Mouse (Mus musculus) liver, postnatal 0 days (tissue): ENCODE results near the gene Zfp318. TPM values are rescaled to one million over a fixed set of nuclear protein-coding genes. Genes with fewer than 3 reads are reported as not detected.

Experiments
- ATAC-seq: fragments of 200-750 bp; cut with Nextera tagmentation; 2 replicates; pipeline ENCODE4 v1.8.0; 2017; ENCODE audit warnings: mild to moderate bottlenecking, moderate library complexity
- DNase-seq: peaks from one replicate; pipeline ENCODE4 v3.0.0-alpha.2; 2016
- H3K27ac ChIP-seq: fragments of 300-500 bp; sonication (generic); 2 replicates; pipeline ENCODE4 v1.5.1; 2014; ENCODE audit warnings: antibody characterized with exemption, moderate library complexity, mild to moderate bottlenecking, low read depth
- H3K27me3 ChIP-seq: fragments of 300-500 bp; sonication (generic); 2 replicates; pipeline ENCODE4 v1.6.1; 2014; ENCODE audit warnings: low read length, control low read depth, mixed read lengths; ENCODE audit not compliant: insufficient read depth
- H3K36me3 ChIP-seq: fragments of 300-500 bp; sonication (generic); replicated peaks from 2 replicates; pipeline ENCODE4 v1.6.1; 2014; ENCODE audit warnings: mild to moderate bottlenecking, control low read depth, low read length, moderate library complexity, mixed read lengths; ENCODE audit not compliant: insufficient read depth
- H3K4me1 ChIP-seq: fragments of 300-500 bp; sonication (generic); 2 replicates; pipeline ENCODE4 v1.6.1; 2014; ENCODE audit warnings: antibody characterized with exemption, mild to moderate bottlenecking, control low read depth; ENCODE audit not compliant: insufficient read depth
- H3K4me2 ChIP-seq: fragments of 300-500 bp; sonication (generic); 2 replicates; pipeline ENCODE4 v1.6.1; 2014; ENCODE audit warnings: low read depth, mild to moderate bottlenecking, low read length, moderate library complexity, mixed read lengths
- H3K4me3 ChIP-seq: fragments of 300-500 bp; sonication (generic); 2 replicates; pipeline ENCODE4 v1.5.1; 2014; ENCODE audit warnings: low read depth, low read length
- H3K9ac ChIP-seq: fragments of 300-500 bp; sonication (generic); replicated peaks from 2 replicates; pipeline ENCODE4 v1.6.1; 2014; ENCODE audit warnings: mild to moderate bottlenecking, moderate library complexity
- H3K9me3 ChIP-seq: fragments of 300-500 bp; sonication (generic); 2 replicates; pipeline ENCODE4 v1.6.1; 2016; ENCODE audit warnings: mild to moderate bottlenecking, control low read depth, low read length, mixed read lengths
- CTCF ChIP-seq: sonication (generic); IDR thresholded peaks from 2 replicates; pipeline ENCODE4 v1.5.1; 2016; ENCODE audit warnings: antibody characterized with exemption, low read depth
- EP300 ChIP-seq: IDR thresholded peaks from 2 replicates; pipeline ENCODE4 v1.6.1; 2016; ENCODE audit warnings: antibody characterized with exemption, low read depth, mild to moderate bottlenecking
- WGBS: fragments of 180-500 bp; shearing (Covaris S2); extraction: QIAGEN DNeasy Blood & Tissue Kit; methylation state at CpG from one replicate; pipeline ENCODE4 v1.1.7; 2014; ENCODE audit not compliant: insufficient replicate concordance; 5-methylcytosine and 5-hydroxymethylcytosine counted together
- polyA plus RNA-seq: library from polyadenylated mRNA; unstranded; fragments of >200 nt; fragmentation: Nextera tagmentation; extraction: Ambion mirVana; gene quantifications from 2 replicates; pipeline ENCODE4 v1.2.1, GENCODE M21; 2015

Gene Zfp318
- polyA plus RNA-seq, 1 experiment from 2014 or later, result 2.2 TPM

- H3K27me3 ChIP-seq, result peaks cover 4% of the 10 kb centered on the region; the same call in 1 of the 2 replicates
- H3K9ac ChIP-seq, result peak overlapping the region; percentile 83
- H3K4me3 ChIP-seq, result peak overlapping the region; percentile 75
- peak; percentile 45 for DNase-seq
- H3K9me3 ChIP-seq, result no peaks in the 10 kb centered on the region
- 0 out of 2 replicates have a peak, but pooled peaks cover 2% of the 10 kb centered on the region for H3K36me3 ChIP-seq
- peak overlapping the region; percentile 86 for H3K27ac ChIP-seq
- peak; percentile 15; the same call in 1 of the 2 replicates for ATAC-seq
- no peak for TF ChIP-seq CTCF
- TF ChIP-seq EP300, result no peak
- H3K4me1 ChIP-seq, result peaks cover 16% of the 10 kb centered on the region
- peak overlapping the region; percentile 97 for H3K4me2 ChIP-seq
- WGBS, result under 1% methylated on average over 62 of the region's 70 CpGs
These were observed 700 bp downstream of the Zfp318 start for GRCm38 (mm10) chr17:46384061-46384801.

GRCm38 (mm10) chr17:46388200-46388599, 4.7 kb downstream of the Zfp318 start:
- WGBS, result 35% methylated on average over 3 of the region's 3 CpGs
- H3K4me2 ChIP-seq, result no peak overlapping the region
- no peak for TF ChIP-seq CTCF
- no peak for TF ChIP-seq EP300

DNA sequence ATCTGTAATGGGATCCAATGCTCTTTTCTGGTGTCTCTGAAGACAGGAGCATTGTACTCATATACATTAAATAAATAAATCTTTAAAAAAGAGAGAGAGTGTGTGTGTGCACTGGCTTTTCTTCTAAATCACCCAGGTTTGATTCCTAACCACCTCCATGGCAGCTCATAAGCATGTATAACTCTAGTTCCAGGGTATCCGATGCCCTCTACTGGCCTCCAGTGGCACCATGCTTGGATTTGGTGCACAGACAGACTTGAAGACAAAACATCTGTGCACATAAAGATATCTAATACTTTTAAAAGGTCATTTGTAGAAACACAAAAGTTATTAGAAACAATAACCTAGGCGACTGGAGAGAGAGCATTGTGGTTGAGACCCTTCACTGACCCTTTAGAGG, 9.5 kb downstream of the Zfp318 start:
- Histone ChIP-seq H3K4me2 (no peak overlapping the region), H3K36me3 (peaks cover 13% of the 10 kb centered on the region), H3K4me3 (no peak overlapping the region), H3K27ac (no peak overlapping the region), H3K9me3 (no peaks in the 10 kb centered on the region), H3K4me1 (peaks cover under 1% of the 10 kb centered on the region; the same call in 1 of the 2 replicates), H3K9ac (no peak overlapping the region), H3K27me3 (no peaks in the 10 kb centered on the region)
- WGBS, result 47% methylated on average over 2 of the region's 2 CpGs
- DNase-seq (peak; percentile 39), ATAC-seq (no peak)
- peak; percentile 73 for TF ChIP-seq CTCF
- no peak for TF ChIP-seq EP300

More at GRCm38 (mm10) chr17:46388200-46388599, 4.7 kb downstream of the Zfp318 start:
- H3K27me3 ChIP-seq, result peaks cover 4% of the 10 kb centered on the region; the same call in 1 of the 2 replicates
- H3K36me3 ChIP-seq, result 0 out of 2 replicates have a peak, but pooled peaks cover 2% of the 10 kb centered on the region
- peaks cover 13% of the 10 kb centered on the region for H3K4me1 ChIP-seq
- H3K4me3 ChIP-seq, result no peak overlapping the region
- H3K9me3 ChIP-seq, result no peaks in the 10 kb centered on the region
- DNase-seq (no peak), ATAC-seq (no peak)
- H3K27ac ChIP-seq, result no peak overlapping the region
- no peak overlapping the region for H3K9ac ChIP-seq

- no peaks in the 10 kb centered on the region for H3K27me3 ChIP-seq
- DNase-seq (no peak), ATAC-seq (no peak)
- no peaks in the 10 kb centered on the region for H3K4me1 ChIP-seq
- no peak for TF ChIP-seq CTCF
- no peak for TF ChIP-seq EP300
- WGBS, result 85% methylated on average over 1 of the region's 1 CpGs
- no peak overlapping the region for H3K9ac ChIP-seq
- H3K4me2 ChIP-seq, result no peak overlapping the region
- peaks cover 16% of the 10 kb centered on the region for H3K36me3 ChIP-seq
- H3K4me3 ChIP-seq, result no peak overlapping the region
- H3K9me3 ChIP-seq, result no peaks in the 10 kb centered on the region
- H3K27ac ChIP-seq, result no peak overlapping the region
These were observed 11.1 kb downstream of the Zfp318 start for GRCm38 (mm10) chr17:46394631-46395030.

GRCm38 (mm10) chr17:46408478-46408877, 24.9 kb downstream of the Zfp318 start:
- no peaks in the 10 kb centered on the region for H3K9me3 ChIP-seq
- peaks cover 41% of the 10 kb centered on the region for H3K36me3 ChIP-seq
- no peak overlapping the region for H3K27ac ChIP-seq
- TF ChIP-seq EP300 (no peak), CTCF (peak; percentile 44)
- no peak overlapping the region for H3K4me2 ChIP-seq
- WGBS, result 40% methylated on average over 3 of the region's 3 CpGs
- no peak for ATAC-seq
- no peak overlapping the region for H3K9ac ChIP-seq
- no peak overlapping the region for H3K4me3 ChIP-seq
- DNase-seq, result no peak
- no peaks in the 10 kb centered on the region for H3K4me1 ChIP-seq
- H3K27me3 ChIP-seq, result no peaks in the 10 kb centered on the region

GRCm38 (mm10) chr17:46418628-46419027, 35.1 kb downstream of the Zfp318 start:
- Histone ChIP-seq H3K36me3 (peaks cover 3% of the 10 kb centered on the region; the same call in 1 of the 2 replicates), H3K27me3 (no peaks in the 10 kb centered on the region), H3K9ac (no peak overlapping the region), H3K4me3 (no peak overlapping the region), H3K9me3 (no peaks in the 10 kb centered on the region), H3K4me1 (no peaks in the 10 kb centered on the region), H3K27ac (no peak overlapping the region), H3K4me2 (no peak overlapping the region)
- DNase-seq (no peak), ATAC-seq (no peak)
- TF ChIP-seq EP300 (no peak), CTCF (no peak)
- WGBS, result 77% methylated on average over 5 of the region's 5 CpGs
